ENCODE assay signal across 9 mouse cellular contexts in the genomic region with DNA sequence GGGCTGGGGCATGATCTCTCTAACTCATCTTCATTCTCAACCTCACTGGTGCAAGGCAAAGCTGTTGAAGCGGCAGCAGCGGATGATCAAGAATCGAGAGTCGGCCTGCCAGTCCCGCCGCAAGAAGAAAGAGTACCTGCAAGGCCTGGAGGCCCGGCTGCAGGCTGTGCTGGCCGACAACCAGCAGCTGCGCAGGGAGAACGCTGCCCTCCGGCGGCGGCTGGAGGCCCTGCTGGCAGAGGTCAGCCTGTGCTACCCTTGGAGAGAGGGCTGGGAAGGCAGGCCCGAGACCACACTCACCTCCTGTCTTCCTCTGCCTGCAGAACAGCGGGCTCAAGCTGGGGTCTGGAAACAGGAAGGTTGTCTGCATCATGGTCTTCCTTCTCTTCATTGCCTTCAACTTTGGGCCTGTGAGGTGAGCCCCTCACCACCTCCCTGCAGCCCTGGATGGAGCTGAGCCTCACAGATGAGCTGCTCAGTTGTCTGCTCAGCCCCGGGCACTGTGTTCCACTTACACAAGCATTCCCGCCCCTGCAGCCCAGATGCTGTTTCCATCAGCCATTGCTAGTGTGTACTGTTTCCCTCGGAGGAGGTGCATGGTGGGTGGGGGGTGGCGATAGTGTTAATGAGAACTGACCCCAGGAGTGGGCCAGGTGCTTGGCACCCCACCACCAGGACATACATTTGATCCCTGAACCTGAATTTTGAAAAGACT. TPM values are rescaled to one million over a fixed set of nuclear protein-coding genes. Genes with fewer than 3 reads are reported as not detected.
DNase-seq lines count a peak whose midpoint lies in the region; ATAC-seq and TF ChIP-seq lines count a peak whose summit lies in the region.
"Had no signal": no experiment of that assay in that cellular context is flagged by ENCODE, and none has a peak within 500 bp of the region (broad histone marks: within the 10 kb centered on the region; RNA-seq: fewer than 3 reads in every experiment).

No protein-coding gene starts in this region.

- H3K27me3 ChIP-seq in stomach, postnatal 0 days (ENCODE audit: control insufficient read depth, insufficient read depth, low read length), result no peaks in the 10 kb centered on the region
- H3K27me3 ChIP-seq: neural tube, embryonic 13.5 days had no signal

- no peak for TF ChIP-seq EP300 in stomach, postnatal 0 days (optimal IDR thresholded peaks at IDR 0.05)

- H3K9ac ChIP-seq in stomach, postnatal 0 days (ENCODE audit: low read length), result no peak overlapping the region
- H3K9ac ChIP-seq: neural tube, embryonic 13.5 days had no signal

- peaks cover 12% of the 10 kb centered on the region for H3K36me3 ChIP-seq in stomach, postnatal 0 days (ENCODE audit: control insufficient read depth, insufficient read depth, low read length)

- no peak overlapping the region for H3K27ac ChIP-seq in stomach, postnatal 0 days (replicated peaks)
- H3K27ac ChIP-seq: neural tube, embryonic 13.5 days had no signal

- no peaks in the 10 kb centered on the region for H3K9me3 ChIP-seq in stomach, postnatal 0 days (ENCODE audit: control insufficient read depth, low read length)
- H3K9me3 ChIP-seq: neural tube, embryonic 13.5 days had no signal

- no peak overlapping the region for H3K4me2 ChIP-seq in stomach, postnatal 0 days (replicated peaks; ENCODE audit: low read depth)
- H3K4me2 ChIP-seq: neural tube, embryonic 13.5 days had no signal

- TF ChIP-seq CTCF in stomach, postnatal 0 days (IDR thresholded peaks at IDR 0.05; ENCODE audit: low read depth), result peak; percentile 77

- 52% methylated on average over 19 of the region's 19 CpGs for WGBS in stomach, postnatal 0 days

- no peak for ATAC-seq in stomach, postnatal 0 days (ENCODE audit: low FRiP score, low TSS enrichment)
- no peak for ATAC-seq in erythroblast, adult 5-6 weeks (replicated peaks; ENCODE audit: low FRiP score, poor library complexity, severe bottlenecking)

- H3K4me3 ChIP-seq in stomach, postnatal 0 days (ENCODE audit: low read depth, low read length), result no peak overlapping the region
- H3K4me3 ChIP-seq: neural tube, embryonic 13.5 days had no signal

- H3K4me1 ChIP-seq in stomach, postnatal 0 days (replicated peaks; ENCODE audit: control insufficient read depth, insufficient read depth), result no peaks in the 10 kb centered on the region; the same call in 1 of the 2 replicates

- DNase-seq in heart, postnatal 4 days, result peak; percentile 71
- DNase-seq in heart, adult 9 months (ENCODE audit: low spot score in 2 of 2), result no peak
- peak; percentile 53 to 82 for DNase-seq in spleen, postnatal 4 days (ENCODE audit: low spot score in 2 of 2)
- no peak for DNase-seq in spleen, postnatal 36 days (ENCODE audit: low spot score in 2 of 2)
- DNase-seq in embryo, embryonic 10 days (ENCODE audit: low spot score), result peak; percentile 63
- peak; percentile 72 for DNase-seq in stomach, postnatal 0 days (ENCODE audit: low spot score)
- DNase-seq in yolk sac, embryonic 10.5 days (ENCODE audit: low spot score), result no peak

RNA-seq across cellular contexts. Expression of a gene that starts 4.7 kb away (rescaled TPM):
- total RNA-seq in heart, postnatal 4 days (2021), result 10 to 100 TPM; 22.3 to 24.4 TPM
- polyA plus RNA-seq in stomach, postnatal 0 days (2015; fragmentation: Nextera tagmentation; extraction: Ambion mirVana), result 35.4 and 39.3 TPM in 2 replicates
- 4.2 and 6.9 TPM in 2 replicates for total RNA-seq in erythroblast, adult 5-6 weeks (2015; ENCODE audit: low replicate concordance)
- 4.0 and 6.1 TPM in 2 replicates for total RNA-seq in erythroblast, adult 5-6 weeks (2017; ENCODE audit: low replicate concordance)

RNA-seq across cellular contexts. Expression of a gene that starts 7.1 kb away (rescaled TPM):
- 1 to 10 TPM; 6.1 to 9.5 TPM for total RNA-seq in heart, postnatal 4 days (2021)
- 12.4 and 12.8 TPM in 2 replicates for polyA plus RNA-seq in stomach, postnatal 0 days (2015; fragmentation: Nextera tagmentation; extraction: Ambion mirVana)
- total RNA-seq in erythroblast, adult 5-6 weeks (2015; ENCODE audit: low replicate concordance), result not detected in 2 replicates
- total RNA-seq in erythroblast, adult 5-6 weeks (2017; ENCODE audit: low replicate concordance), result 0.42 and 3.9 TPM in 2 replicates

RNA-seq across cellular contexts. Expression of a gene that starts 18.7 kb away (rescaled TPM):
- total RNA-seq in heart, postnatal 4 days (2021), result 10 to 100 TPM; 47.1 to 54.2 TPM
- 1.9 and 2.4 TPM in 2 replicates for polyA plus RNA-seq in stomach, postnatal 0 days (2015; fragmentation: Nextera tagmentation; extraction: Ambion mirVana)
- total RNA-seq in erythroblast, adult 5-6 weeks (2015; ENCODE audit: low replicate concordance), result not detected in 2 replicates
- total RNA-seq in erythroblast, adult 5-6 weeks (2017; ENCODE audit: low replicate concordance), result not detected in 2 replicates

RNA-seq across cellular contexts. Expression of a gene that starts 22.3 kb away (rescaled TPM):
- under 1 TPM; 0.52 to 0.91 TPM for total RNA-seq in heart, postnatal 4 days (2021)
- 0.44 and 0.67 TPM in 2 replicates for polyA plus RNA-seq in stomach, postnatal 0 days (2015; fragmentation: Nextera tagmentation; extraction: Ambion mirVana)
- total RNA-seq in erythroblast, adult 5-6 weeks (2015; ENCODE audit: low replicate concordance), result not detected in 2 replicates
- total RNA-seq in erythroblast, adult 5-6 weeks (2017; ENCODE audit: low replicate concordance), result not detected in 2 replicates

RNA-seq across cellular contexts. Expression of a gene that starts 23.4 kb away (rescaled TPM):
- total RNA-seq in heart, postnatal 4 days (2021), result 10 to 100 TPM; 37.8 to 41.8 TPM
- 16.5 and 18.7 TPM in 2 replicates for polyA plus RNA-seq in stomach, postnatal 0 days (2015; fragmentation: Nextera tagmentation; extraction: Ambion mirVana)
- total RNA-seq in erythroblast, adult 5-6 weeks (2015; ENCODE audit: low replicate concordance), result 13.6 and 21.3 TPM in 2 replicates
- total RNA-seq in erythroblast, adult 5-6 weeks (2017; ENCODE audit: low replicate concordance), result 2.9 and 3.3 TPM in 2 replicates

Comparison
In these comparisons a context has a peak if more than half of its experiments do, and no peak if none do; other contexts are left out.
1. DNase-seq: peak in heart, postnatal 4 days (single experiment), spleen, postnatal 4 days (2 of 2), embryo, embryonic 10 days (single experiment) and stomach, postnatal 0 days (single experiment); none in heart, adult 9 months (0 of 2), spleen, postnatal 36 days (0 of 2) and yolk sac, embryonic 10.5 days (single experiment).
2. RNA of a gene that starts 18.7 kb away (total RNA-seq): 47.1 to 54.2 TPM in heart, postnatal 4 days; not detected in erythroblast, adult 5-6 weeks; every median in the first group is over 10 times any median in the second.